Mouse (Mus musculus): ENCODE measurements at regions not wholly inside any gene's neighbourhood (a gene's known extent, or its start where the extent isn't known, plus 50 kb on each side); places are given as distances from the start of the nearest gene placed in this dataset.

DNA sequence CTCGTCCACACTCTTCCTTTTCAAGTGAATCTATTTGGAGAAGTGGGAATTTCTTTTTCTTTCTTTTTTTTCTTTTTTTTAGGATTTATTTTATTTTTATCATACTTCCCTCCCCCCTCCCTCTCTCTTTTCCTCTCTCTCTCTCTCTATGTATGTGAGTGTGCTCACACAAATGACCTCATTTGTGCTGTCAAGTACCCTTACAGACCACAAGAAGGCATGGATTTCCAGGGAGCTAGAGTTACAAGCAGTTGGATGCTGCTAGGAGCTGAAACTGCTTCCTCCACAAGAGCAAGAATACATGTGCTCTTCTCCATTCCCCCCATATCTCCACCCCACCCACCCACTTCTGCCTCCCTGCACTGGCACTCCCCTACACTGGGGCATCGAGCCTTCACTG lies 94.6 kb upstream of the Man2a1 start:
- 83% methylated on average over 2 of the region's 2 CpGs for WGBS
- Histone ChIP-seq H3K27me3 (no peaks in the 10 kb centered on the region), H3K4me2 (replicated peaks) (no peak overlapping the region), H3K4me1 (no peaks in the 10 kb centered on the region), H3K36me3 (no peaks in the 10 kb centered on the region), H3K9ac (no peak overlapping the region), H3K4me3 (no peak overlapping the region), H3K27ac (no peak overlapping the region), H3K9me3 (replicated peaks) (no peaks in the 10 kb centered on the region)
- no peak for ATAC-seq (ENCODE audit: low FRiP score)

- ATAC-seq (ENCODE audit: low FRiP score), result no peak
- WGBS, result 86% methylated on average over 3 of the region's 3 CpGs
- Histone ChIP-seq H3K9me3 (replicated peaks) (no peaks in the 10 kb centered on the region), H3K4me2 (replicated peaks) (no peak overlapping the region), H3K4me1 (no peaks in the 10 kb centered on the region), H3K36me3 (no peaks in the 10 kb centered on the region), H3K9ac (no peak overlapping the region), H3K4me3 (no peak overlapping the region), H3K27me3 (no peaks in the 10 kb centered on the region), H3K27ac (no peak overlapping the region)
Measured at GRCm38 (mm10) chr17:64511139-64511779, 89.3 kb upstream of the Man2a1 start.

- Histone ChIP-seq H3K27ac (no peak overlapping the region), H3K4me1 (no peaks in the 10 kb centered on the region), H3K9ac (no peak overlapping the region), H3K9me3 (replicated peaks) (no peaks in the 10 kb centered on the region), H3K4me2 (replicated peaks) (no peak overlapping the region), H3K4me3 (no peak overlapping the region), H3K27me3 (no peaks in the 10 kb centered on the region), H3K36me3 (no peaks in the 10 kb centered on the region)
- ATAC-seq (ENCODE audit: low FRiP score), result no peak
- WGBS, result 72% methylated on average over 8 of the region's 8 CpGs
Measured at GRCm38 (mm10) chr17:64522213-64522612, 78.3 kb upstream of the Man2a1 start.

GRCm38 (mm10) chr17:64523899-64524298 lies 76.6 kb upstream of the Man2a1 start:
- Histone ChIP-seq H3K27ac (no peak overlapping the region), H3K9me3 (replicated peaks) (no peaks in the 10 kb centered on the region), H3K36me3 (no peaks in the 10 kb centered on the region), H3K4me1 (no peaks in the 10 kb centered on the region), H3K9ac (no peak overlapping the region), H3K4me2 (replicated peaks) (no peak overlapping the region), H3K4me3 (no peak overlapping the region), H3K27me3 (no peaks in the 10 kb centered on the region)
- no peak for ATAC-seq (ENCODE audit: low FRiP score)
- 88% methylated on average over 8 of the region's 8 CpGs for WGBS

GRCm38 (mm10) chr17:64527817-64528216 lies 72.7 kb upstream of the Man2a1 start:
- Histone ChIP-seq H3K4me2 (replicated peaks) (no peak overlapping the region), H3K27me3 (no peaks in the 10 kb centered on the region), H3K9me3 (replicated peaks) (no peaks in the 10 kb centered on the region), H3K36me3 (no peaks in the 10 kb centered on the region), H3K4me1 (no peaks in the 10 kb centered on the region), H3K9ac (no peak overlapping the region), H3K4me3 (no peak overlapping the region), H3K27ac (no peak overlapping the region)
- ATAC-seq (ENCODE audit: low FRiP score), result no peak
- 80% methylated on average over 7 of the region's 7 CpGs for WGBS

DNA sequence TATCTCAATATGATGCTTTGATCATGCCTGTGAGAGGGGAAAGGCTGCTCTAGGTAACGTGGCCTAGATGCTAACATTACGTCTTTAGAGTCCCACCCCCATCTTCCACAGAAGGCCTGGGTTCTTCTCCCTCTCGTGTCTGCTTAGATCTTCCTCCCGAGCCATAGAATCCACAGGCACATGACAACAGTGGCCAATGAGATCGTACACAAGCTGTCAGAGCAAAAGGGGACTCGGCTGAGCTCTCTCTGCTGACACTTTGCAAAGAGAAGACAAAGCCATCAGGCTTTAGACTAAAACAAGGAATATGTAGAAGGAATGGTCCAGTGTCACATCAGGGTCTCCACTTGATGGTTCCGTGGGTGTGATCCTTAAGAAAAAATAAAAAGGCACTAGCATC lies 72.1 kb upstream of the Man2a1 start:
- no peak for ATAC-seq (ENCODE audit: low FRiP score)
- Histone ChIP-seq H3K9ac (no peak overlapping the region), H3K4me3 (no peak overlapping the region), H3K27ac (no peak overlapping the region), H3K36me3 (no peaks in the 10 kb centered on the region), H3K4me1 (no peaks in the 10 kb centered on the region), H3K9me3 (replicated peaks) (no peaks in the 10 kb centered on the region), H3K4me2 (replicated peaks) (no peak overlapping the region), H3K27me3 (no peaks in the 10 kb centered on the region)
- 92% methylated on average over 7 of the region's 7 CpGs for WGBS

GRCm38 (mm10) chr17:64529296-64529994 lies 71.1 kb upstream of the Man2a1 start:
- 85% methylated on average over 14 of the region's 14 CpGs for WGBS
- ATAC-seq (ENCODE audit: low FRiP score), result no peak
- no peaks in the 10 kb centered on the region for H3K27me3 ChIP-seq
- H3K4me2 ChIP-seq (replicated peaks), result no peak overlapping the region
- no peak overlapping the region for H3K9ac ChIP-seq
- no peak overlapping the region for H3K27ac ChIP-seq
- no peaks in the 10 kb centered on the region for H3K4me1 ChIP-seq
- H3K9me3 ChIP-seq (replicated peaks), result no peaks in the 10 kb centered on the region
- no peaks in the 10 kb centered on the region for H3K36me3 ChIP-seq
- H3K4me3 ChIP-seq, result no peak overlapping the region

DNA sequence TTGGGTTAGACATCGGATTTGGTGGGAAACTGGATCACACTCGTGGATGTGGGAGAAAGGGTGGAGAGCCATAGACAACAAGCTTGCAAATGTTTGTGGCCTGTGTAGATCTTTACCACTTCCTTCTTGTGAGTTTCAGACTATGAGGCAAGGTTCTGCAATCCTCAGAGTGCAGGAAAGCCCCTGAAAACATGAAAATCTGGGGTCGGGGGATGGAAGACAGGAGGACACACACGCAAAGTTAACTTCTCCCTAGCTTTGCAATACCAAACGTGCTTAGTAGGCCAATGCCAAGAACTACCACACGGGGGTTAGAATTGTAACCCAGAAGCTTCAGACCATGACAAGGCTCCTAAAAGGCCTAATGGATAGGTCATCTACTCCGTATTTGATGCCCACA lies 69.4 kb upstream of the Man2a1 start:
- H3K9me3 ChIP-seq (replicated peaks), result no peaks in the 10 kb centered on the region
- H3K27me3 ChIP-seq, result no peaks in the 10 kb centered on the region
- no peak overlapping the region for H3K4me3 ChIP-seq
- H3K4me2 ChIP-seq (replicated peaks), result no peak overlapping the region
- no peaks in the 10 kb centered on the region for H3K4me1 ChIP-seq
- H3K27ac ChIP-seq, result no peak overlapping the region
- no peak overlapping the region for H3K9ac ChIP-seq
- ATAC-seq (ENCODE audit: low FRiP score), result no peak
- no peaks in the 10 kb centered on the region for H3K36me3 ChIP-seq
- 90% methylated on average over 7 of the region's 7 CpGs for WGBS

DNA sequence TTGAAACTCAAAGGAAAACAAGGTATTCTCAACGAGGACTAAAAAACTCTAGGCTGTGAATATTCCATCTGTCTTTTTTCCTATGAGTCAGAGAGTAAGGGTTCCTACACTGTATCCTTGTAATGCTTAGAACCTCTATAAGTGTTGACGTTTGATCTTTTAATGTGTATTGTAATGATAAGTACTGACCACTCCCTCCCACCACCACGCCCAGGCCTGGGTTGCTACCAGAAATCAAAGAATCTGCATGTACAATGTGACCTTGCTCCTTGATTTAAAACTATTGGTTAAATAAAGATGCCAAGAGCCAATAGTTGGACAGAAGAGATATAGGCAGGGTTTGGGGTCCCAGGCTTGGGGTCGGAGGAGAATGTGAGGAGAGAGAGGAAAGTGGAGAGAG lies 66.2 kb upstream of the Man2a1 start:
- WGBS, result 80% methylated on average over 4 of the region's 4 CpGs
- Histone ChIP-seq H3K9ac (no peak overlapping the region), H3K4me1 (0 out of 2 replicates have a peak, but pooled peaks cover 4% of the 10 kb centered on the region), H3K9me3 (replicated peaks) (no peaks in the 10 kb centered on the region), H3K27me3 (no peaks in the 10 kb centered on the region), H3K4me3 (no peak overlapping the region), H3K36me3 (no peaks in the 10 kb centered on the region), H3K4me2 (replicated peaks) (no peak overlapping the region), H3K27ac (no peak overlapping the region)
- ATAC-seq (ENCODE audit: low FRiP score), result no peak

- ATAC-seq (ENCODE audit: low FRiP score), result peak; percentile 63
- Histone ChIP-seq H3K4me3 (no peak overlapping the region), H3K4me1 (0 out of 2 replicates have a peak, but pooled peaks cover 4% of the 10 kb centered on the region), H3K9ac (no peak overlapping the region), H3K27me3 (no peaks in the 10 kb centered on the region), H3K9me3 (replicated peaks) (no peaks in the 10 kb centered on the region), H3K4me2 (replicated peaks) (peak overlapping the region; percentile 27; the same call in 1 of the 2 replicates), H3K36me3 (no peaks in the 10 kb centered on the region), H3K27ac (no peak overlapping the region)
- WGBS, result 40% methylated on average over 10 of the region's 10 CpGs
Measured at GRCm38 (mm10) chr17:64538520-64538953, 62.0 kb upstream of the Man2a1 start.

DNA sequence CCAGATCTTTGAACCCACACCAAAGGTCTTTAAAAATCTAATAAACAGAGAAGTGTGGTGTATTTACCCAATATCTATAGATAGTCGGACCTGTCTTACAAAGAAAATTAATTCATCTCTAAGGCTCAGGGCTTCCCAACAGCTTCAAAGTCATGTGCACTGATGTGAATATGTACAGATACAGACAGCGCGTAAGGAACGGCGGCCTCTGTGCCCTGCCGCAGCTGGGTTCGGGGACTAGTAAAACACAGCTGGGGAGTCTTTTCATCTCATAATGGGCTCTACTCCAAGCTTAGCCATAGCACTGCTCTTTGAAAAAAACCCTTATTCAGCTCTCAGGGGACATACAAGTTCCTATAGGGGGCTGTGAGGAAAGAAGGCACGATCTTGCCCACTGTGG lies 60.1 kb upstream of the Man2a1 start:
- ATAC-seq (ENCODE audit: low FRiP score), result no peak
- 88% methylated on average over 8 of the region's 8 CpGs for WGBS
- H3K4me3 ChIP-seq, result no peak overlapping the region
- no peak overlapping the region for H3K9ac ChIP-seq
- no peak overlapping the region for H3K4me2 ChIP-seq (replicated peaks)
- no peaks in the 10 kb centered on the region for H3K27me3 ChIP-seq
- H3K27ac ChIP-seq, result no peak overlapping the region
- H3K9me3 ChIP-seq (replicated peaks), result no peaks in the 10 kb centered on the region
- 0 out of 2 replicates have a peak, but pooled peaks cover 4% of the 10 kb centered on the region for H3K4me1 ChIP-seq
- H3K36me3 ChIP-seq, result no peaks in the 10 kb centered on the region

DNA sequence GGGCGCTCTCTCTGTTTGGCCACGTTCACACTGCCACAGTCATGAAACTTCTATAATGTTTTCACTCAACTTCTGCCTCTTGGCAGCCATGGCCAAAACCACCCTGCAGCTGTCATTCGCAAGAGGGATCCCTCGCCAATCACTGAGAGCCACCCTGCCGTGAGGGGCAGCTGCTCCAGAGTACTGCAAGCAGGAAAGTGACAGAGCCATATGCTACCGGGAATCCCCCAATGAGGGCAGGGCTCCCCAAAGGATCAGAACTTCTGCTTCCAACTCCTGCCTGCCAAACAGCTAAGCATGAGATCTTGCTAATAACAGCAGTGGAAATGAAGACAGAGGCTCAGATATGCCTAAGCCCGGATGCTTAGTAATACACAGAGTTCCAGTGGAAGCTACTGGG lies 52.0 kb upstream of the Man2a1 start:
- Histone ChIP-seq H3K4me1 (no peaks in the 10 kb centered on the region), H3K27me3 (no peaks in the 10 kb centered on the region), H3K4me2 (replicated peaks) (no peak overlapping the region), H3K36me3 (no peaks in the 10 kb centered on the region), H3K9ac (no peak overlapping the region), H3K4me3 (no peak overlapping the region), H3K9me3 (replicated peaks) (no peaks in the 10 kb centered on the region), H3K27ac (no peak overlapping the region)
- whole genome bisulfite sequencing, result 44% methylated on average over 7 of the region's 7 CpGs
- 0 out of 2 replicates have a peak, but pooled peaks have one; percentile 52 for ATAC-seq (ENCODE audit: low FRiP score)

DNA sequence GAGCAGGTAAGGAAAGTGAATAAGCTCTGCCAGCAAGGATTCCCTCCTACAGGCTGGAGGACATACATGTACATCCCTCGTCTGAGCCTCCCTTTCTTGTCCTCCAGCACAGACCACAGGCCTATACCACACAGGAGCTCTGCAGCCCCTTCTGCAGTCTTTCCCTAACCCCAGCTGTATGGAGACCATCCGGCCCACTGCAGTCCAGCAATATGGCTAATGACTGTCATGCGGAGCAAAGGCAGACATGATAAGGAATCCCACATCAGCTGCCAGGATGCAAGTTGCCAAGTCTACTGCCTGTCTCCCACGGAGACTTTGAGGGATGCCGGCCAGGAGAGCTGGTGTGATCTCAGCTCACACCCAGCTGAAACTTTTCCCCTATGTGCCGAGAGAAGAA lies 50.5 kb upstream of the Man2a1 start:
- Histone ChIP-seq H3K27ac (no peak overlapping the region), H3K36me3 (no peaks in the 10 kb centered on the region), H3K4me2 (replicated peaks) (no peak overlapping the region), H3K4me1 (no peaks in the 10 kb centered on the region), H3K27me3 (no peaks in the 10 kb centered on the region), H3K4me3 (no peak overlapping the region), H3K9me3 (replicated peaks) (no peaks in the 10 kb centered on the region), H3K9ac (no peak overlapping the region)
- ATAC-seq (ENCODE audit: low FRiP score), result no peak
- 72% methylated on average over 6 of the region's 6 CpGs for WGBS

All from hindbrain, embryonic 12.5 days (tissue).